Mouse (Mus musculus) hindbrain, embryonic 11.5 days (tissue): ENCODE results near the gene Zfp770. TPM values are rescaled to one million over a fixed set of nuclear protein-coding genes. Genes with fewer than 3 reads are reported as not detected.
"Not testable (repeated sequence)": the region's sequence is repeated elsewhere in the genome, so short reads cannot be mapped to it uniquely, and the experiment has no call there.

Experiments
- ATAC-seq: fragments of 200-750 bp; cut with Nextera tagmentation; 2 replicates; pipeline ENCODE4 v1.8.0; 2017; ENCODE audit warnings: mild to moderate bottlenecking, moderate TSS enrichment, moderate library complexity; ENCODE audit not compliant: low FRiP score
- DNase-seq: peaks from one replicate; pipeline ENCODE4 v3.0.0-alpha.2; 2015; ENCODE audit warnings: low spot score
- H3K27ac ChIP-seq: fragments of 300-500 bp; sonication (generic); 2 replicates; pipeline ENCODE4 v1.5.1; 2014; ENCODE audit warnings: mild to moderate bottlenecking, low read depth, low read length
- H3K27me3 ChIP-seq: fragments of 300-500 bp; sonication (generic); 2 replicates; pipeline ENCODE4 v1.6.1; 2014; ENCODE audit warnings: mild to moderate bottlenecking, low read length, moderate library complexity, mixed read lengths; ENCODE audit not compliant: control insufficient read depth, insufficient read depth
- H3K36me3 ChIP-seq: fragments of 300-500 bp; sonication (generic); 2 replicates; pipeline ENCODE4 v1.6.1; 2014; ENCODE audit warnings: mild to moderate bottlenecking, low read length, moderate library complexity, mixed read lengths; ENCODE audit not compliant: control insufficient read depth, insufficient read depth
- H3K4me1 ChIP-seq: fragments of 300-500 bp; sonication (generic); replicated peaks from 2 replicates; pipeline ENCODE4 v1.6.1; 2014; ENCODE audit warnings: low read length, mixed read lengths; ENCODE audit not compliant: control insufficient read depth, insufficient read depth
- H3K4me2 ChIP-seq: fragments of 300-500 bp; sonication (generic); replicated peaks from 2 replicates; pipeline ENCODE4 v1.6.1; 2014; ENCODE audit warnings: mild to moderate bottlenecking, low read depth, low read length
- H3K4me3 ChIP-seq: fragments of 300-500 bp; sonication (generic); 2 replicates; pipeline ENCODE4 v1.5.1; 2014; ENCODE audit warnings: low read depth, low read length
- H3K9ac ChIP-seq: fragments of 300-500 bp; sonication (generic); 2 replicates; pipeline ENCODE4 v1.6.1; 2014; ENCODE audit warnings: low read depth, low read length
- H3K9me3 ChIP-seq: fragments of 300-500 bp; sonication (generic); 2 replicates; pipeline ENCODE4 v1.6.1; 2016; ENCODE audit warnings: low read length; ENCODE audit not compliant: control insufficient read depth
- WGBS: fragments of 180-500 bp; shearing (Covaris S2); extraction: QIAGEN DNeasy Blood & Tissue Kit; methylation state at CpG from one replicate; pipeline ENCODE4 v1.1.7; 2014; 5-methylcytosine and 5-hydroxymethylcytosine counted together
- polyA plus RNA-seq: library from polyadenylated mRNA; unstranded; fragments of >200 nt; fragmentation: Nextera tagmentation; extraction: Ambion mirVana; gene quantifications from 2 replicates; pipeline ENCODE4 v1.2.1, GENCODE M21; 2014

The Zfp770 gene
- polyA plus RNA-seq, 1 experiment from 2014 or later, result 6.6 TPM

DNA sequence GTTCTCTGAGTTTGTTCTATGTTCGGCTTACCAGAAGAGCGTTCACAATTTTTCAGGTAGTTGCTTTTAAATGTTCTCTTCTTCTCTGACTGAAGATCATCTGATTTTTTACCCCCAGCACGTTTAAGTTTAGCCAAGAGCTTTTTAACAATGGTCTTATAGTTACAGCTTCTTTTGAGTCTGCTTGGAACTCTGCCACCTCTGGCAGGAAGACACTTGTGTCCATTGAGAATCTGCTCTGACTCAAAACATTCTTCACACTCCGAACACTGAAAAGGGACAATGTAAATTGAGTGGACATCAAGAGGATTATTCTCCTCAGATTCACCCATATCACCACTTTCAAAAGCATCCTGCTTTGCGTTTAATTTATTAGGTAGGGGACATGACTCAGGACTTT lies 4.8 kb downstream of the Zfp770 start:
- WGBS, result 92% methylated on average over 5 of the region's 5 CpGs

GRCm38 (mm10) chr2:114186924-114187323 lies 14.3 kb downstream of the Zfp770 start, which contains the start of gene Aqr:
TSS of gene Aqr (minus strand) at chr2:114187024.
- not testable (repeated sequence) for H3K9me3 ChIP-seq, DNase-seq, H3K4me1 ChIP-seq, H3K27ac ChIP-seq, H3K4me2 ChIP-seq, ATAC-seq, H3K9ac ChIP-seq, H3K4me3 ChIP-seq, H3K36me3 ChIP-seq, H3K27me3 ChIP-seq
- 89% methylated on average over 1 of the region's 6 CpGs for WGBS

More for the DNA sequence above, 4.8 kb downstream of the Zfp770 start:
- no peak for DNase-seq
- Histone ChIP-seq H3K9ac (no peak overlapping the region), H3K4me3 (no peak overlapping the region), H3K4me2 (no peak overlapping the region), H3K27me3 (no peaks in the 10 kb centered on the region), H3K9me3 (no peaks in the 10 kb centered on the region), H3K36me3 (0 out of 2 replicates have a peak, but pooled peaks cover 4% of the 10 kb centered on the region), H3K27ac (no peak overlapping the region), H3K4me1 (no peaks in the 10 kb centered on the region)
- ATAC-seq, result no peak

DNA sequence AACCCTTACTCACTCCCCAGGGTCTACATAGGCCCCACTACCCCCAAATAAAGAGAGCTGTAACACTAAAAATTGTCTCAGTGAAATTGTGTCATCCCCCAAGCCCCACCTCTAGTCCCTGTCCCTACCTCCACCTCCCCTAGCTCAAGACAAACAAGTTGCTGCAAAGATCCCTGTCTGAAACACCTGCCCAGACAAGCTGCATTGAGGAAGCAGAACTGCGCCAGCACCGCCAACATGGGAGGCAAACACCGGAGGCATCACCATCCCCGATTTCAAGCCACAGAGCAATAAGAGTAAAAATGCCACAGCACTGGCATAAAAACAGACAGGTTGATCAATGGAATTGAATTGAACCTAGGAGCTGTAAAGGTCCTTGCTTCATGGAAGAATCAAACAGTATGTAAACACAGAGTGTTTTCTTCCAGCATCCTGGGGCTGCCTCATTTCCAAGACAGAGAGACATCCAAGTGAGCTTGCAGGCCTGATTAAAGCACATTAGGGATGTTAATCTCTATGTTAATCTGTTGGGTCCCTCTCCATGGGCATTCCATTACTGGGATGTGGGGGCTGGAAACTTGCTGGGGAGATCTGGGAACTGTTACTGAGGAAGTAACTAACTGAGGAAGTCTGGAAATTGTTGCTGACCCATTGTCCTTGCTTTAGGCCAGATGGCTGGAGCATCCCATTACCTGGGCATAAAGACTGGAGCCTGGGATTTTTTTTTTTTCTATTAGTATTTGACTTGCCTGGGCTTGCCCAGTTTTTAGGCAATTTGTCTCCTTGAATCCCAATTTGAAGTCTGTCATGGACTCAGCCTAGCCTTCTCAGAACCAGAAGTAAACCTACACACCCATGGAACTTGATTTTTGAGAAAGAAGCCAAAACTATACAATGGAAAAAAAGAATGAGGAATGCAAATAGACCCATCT lies 23.2 kb downstream of the Zfp770 start:
- H3K27ac ChIP-seq, result no peak overlapping the region
- ATAC-seq (no peak), DNase-seq (no peak)
- H3K9ac ChIP-seq, result no peak overlapping the region
- H3K4me2 ChIP-seq, result no peak overlapping the region
- no peak overlapping the region for H3K4me3 ChIP-seq
- H3K9me3 ChIP-seq, result no peaks in the 10 kb centered on the region
- no peaks in the 10 kb centered on the region for H3K36me3 ChIP-seq
- no peaks in the 10 kb centered on the region for H3K4me1 ChIP-seq
- H3K27me3 ChIP-seq, result no peaks in the 10 kb centered on the region
- WGBS, result 43% methylated on average over 4 of the region's 4 CpGs

- H3K9me3 ChIP-seq, result no peaks in the 10 kb centered on the region
- H3K4me2 ChIP-seq, result peak overlapping the region; percentile 72
- H3K36me3 ChIP-seq, result no peaks in the 10 kb centered on the region
- H3K4me3 ChIP-seq, result peak overlapping the region; percentile 92
- ATAC-seq, result peak; percentile 93
- no peaks in the 10 kb centered on the region for H3K4me1 ChIP-seq
- peak overlapping the region; percentile 85 for H3K9ac ChIP-seq
- H3K27me3 ChIP-seq, result no peaks in the 10 kb centered on the region
- under 1% methylated on average over 44 of the region's 44 CpGs for WGBS
- no peak overlapping the region for H3K27ac ChIP-seq
- DNase-seq, result peak; percentile 80
Measured at GRCm38 (mm10) chr2:114174651-114175484, 26.4 kb downstream of the Zfp770 start.

- Histone ChIP-seq H3K36me3 (no peaks in the 10 kb centered on the region), H3K9me3 (no peaks in the 10 kb centered on the region), H3K27ac (no peak overlapping the region), H3K9ac (no peak overlapping the region), H3K4me3 (no peak overlapping the region), H3K4me2 (no peak overlapping the region), H3K27me3 (no peaks in the 10 kb centered on the region), H3K4me1 (no peaks in the 10 kb centered on the region)
- DNase-seq (no peak), ATAC-seq (no peak)
Measured at GRCm38 (mm10) chr2:114173248-114173647, 28.0 kb downstream of the Zfp770 start.

GRCm38 (mm10) chr2:114167837-114168236 lies 33.4 kb downstream of the Zfp770 start:
- Histone ChIP-seq H3K27ac (no peak overlapping the region), H3K4me3 (no peak overlapping the region), H3K9ac (no peak overlapping the region), H3K27me3 (no peaks in the 10 kb centered on the region), H3K4me2 (no peak overlapping the region), H3K9me3 (no peaks in the 10 kb centered on the region), H3K36me3 (0 out of 2 replicates have a peak, but pooled peaks cover 2% of the 10 kb centered on the region), H3K4me1 (no peaks in the 10 kb centered on the region)
- DNase-seq (no peak), ATAC-seq (no peak)

- Histone ChIP-seq H3K36me3 (0 out of 2 replicates have a peak, but pooled peaks cover 4% of the 10 kb centered on the region), H3K9ac (no peak overlapping the region), H3K4me2 (no peak overlapping the region), H3K27me3 (no peaks in the 10 kb centered on the region), H3K9me3 (no peaks in the 10 kb centered on the region), H3K27ac (no peak overlapping the region), H3K4me1 (no peaks in the 10 kb centered on the region), H3K4me3 (no peak overlapping the region)
- DNase-seq, result no peak
- 88% methylated on average over 1 of the region's 1 CpGs for WGBS
- no peak for ATAC-seq
Measured at GRCm38 (mm10) chr2:114161978-114162377, 39.3 kb downstream of the Zfp770 start.

- H3K27me3 ChIP-seq, result no peaks in the 10 kb centered on the region
- no peak overlapping the region for H3K4me3 ChIP-seq
- H3K9ac ChIP-seq, result no peak overlapping the region
- DNase-seq (no peak), ATAC-seq (no peak)
- H3K36me3 ChIP-seq, result peaks cover 8% of the 10 kb centered on the region
- 96% methylated on average over 4 of the region's 4 CpGs for WGBS
- no peak overlapping the region for H3K4me2 ChIP-seq
- no peaks in the 10 kb centered on the region for H3K9me3 ChIP-seq
- no peaks in the 10 kb centered on the region for H3K4me1 ChIP-seq
- H3K27ac ChIP-seq, result no peak overlapping the region
Measured at GRCm38 (mm10) chr2:114157345-114157744, 43.9 kb downstream of the Zfp770 start.
